Mouse (Mus musculus) olfactory bulb, adult 2 months (tissue): ENCODE measurements at regions not wholly inside any gene's neighbourhood (a gene's known extent, or its start where the extent isn't known, plus 50 kb on each side); places are given as distances from the start of the nearest gene placed in this dataset.

Source experiments
- CTCF ChIP-seq: fragments of 200-500 bp; IDR thresholded peaks from 2 replicates; pipeline ENCODE4 v1.5.1; 2012; ENCODE audit warnings: low read depth, mild to moderate bottlenecking, low read length, moderate library complexity; ENCODE audit not compliant: insufficient read depth
- POLR2A ChIP-seq: fragments of 200-500 bp; IDR thresholded peaks from 2 replicates; pipeline ENCODE4 v1.6.1; 2012; ENCODE audit warnings: mild to moderate bottlenecking, low read depth, low read length, moderate library complexity; ENCODE audit not compliant: insufficient read depth

DNA sequence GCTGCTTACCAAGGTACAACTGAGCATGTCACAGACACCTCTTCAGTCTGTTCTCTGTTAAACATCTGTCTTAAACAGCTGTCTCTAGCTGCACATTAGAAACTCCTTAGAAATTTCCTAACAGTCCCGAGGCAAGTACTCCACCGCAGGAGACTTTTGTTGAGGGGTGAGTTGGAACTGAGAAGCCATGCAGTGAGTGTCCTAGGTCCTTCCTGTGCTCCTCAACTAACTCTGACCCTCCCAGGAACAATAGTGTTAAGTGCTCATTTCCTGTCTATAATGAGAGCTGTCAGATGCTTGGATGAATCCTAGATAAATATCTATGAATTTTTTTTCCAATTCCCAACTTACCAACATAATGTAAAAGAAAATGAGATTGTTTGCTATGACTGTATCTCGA lies 141.1 kb downstream of the Slc35b3 start:
- TF ChIP-seq CTCF, result no peak
- TF ChIP-seq POLR2A, result no peak
